Mouse (Mus musculus) limb, embryonic 14.5 days (tissue): Measurements from ENCODE around the gene Bhmt. TPM values are rescaled to one million over a fixed set of nuclear protein-coding genes. Genes with fewer than 3 reads are reported as not detected.

Experiments
- ATAC-seq: fragments of 200-750 bp; cut with Nextera tagmentation; 2 replicates; pipeline ENCODE4 v1.8.0; 2017; ENCODE audit warnings: low read depth, moderate number of reproducible peaks, moderate TSS enrichment; ENCODE audit not compliant: low FRiP score
- DNase-seq: peaks from one replicate; pipeline ENCODE4 v3.0.0-alpha.2; 2015; ENCODE audit warnings: low spot score
- H3K27ac ChIP-seq: fragments of 300-500 bp; sonication (generic); replicated peaks from 2 replicates; pipeline ENCODE4 v1.5.1; 2014; ENCODE audit warnings: low read depth, mild to moderate bottlenecking, low read length, moderate library complexity, mixed read lengths
- H3K27me3 ChIP-seq: fragments of 300-500 bp; sonication (generic); 2 replicates; pipeline ENCODE4 v1.6.1; 2014; ENCODE audit warnings: low read length, mixed read lengths; ENCODE audit not compliant: control insufficient read depth, insufficient read depth
- H3K36me3 ChIP-seq: fragments of 300-500 bp; sonication (generic); 2 replicates; pipeline ENCODE4 v1.6.1; 2014; ENCODE audit warnings: mild to moderate bottlenecking, low read length, moderate library complexity, mixed read lengths; ENCODE audit not compliant: control insufficient read depth, insufficient read depth
- H3K4me1 ChIP-seq: fragments of 300-500 bp; sonication (generic); 2 replicates; pipeline ENCODE4 v1.6.1; 2014; ENCODE audit warnings: antibody characterized with exemption, low read length, mixed read lengths; ENCODE audit not compliant: control insufficient read depth, insufficient read depth
- H3K4me2 ChIP-seq: fragments of 300-500 bp; sonication (generic); replicated peaks from 2 replicates; pipeline ENCODE4 v1.6.1; 2014; ENCODE audit warnings: low read depth, mild to moderate bottlenecking, low read length, moderate library complexity; ENCODE audit not compliant: severe bottlenecking
- H3K4me3 ChIP-seq: fragments of 300-500 bp; sonication (generic); replicated peaks from 2 replicates; pipeline ENCODE4 v1.5.1; 2014; ENCODE audit warnings: low read length
- H3K9ac ChIP-seq: fragments of 300-500 bp; sonication (generic); 2 replicates; pipeline ENCODE4 v1.6.1; 2014; ENCODE audit warnings: mild to moderate bottlenecking, low read depth, low read length, moderate library complexity; ENCODE audit not compliant: severe bottlenecking
- H3K9me3 ChIP-seq: fragments of 300-500 bp; sonication (generic); 2 replicates; pipeline ENCODE4 v1.6.1; 2016; ENCODE audit warnings: low read length; ENCODE audit not compliant: control insufficient read depth
- POLR2A ChIP-seq: fragments of 200-500 bp; IDR thresholded peaks from 2 replicates; pipeline ENCODE4 v1.8.0; 2012; ENCODE audit warnings: inconsistent platforms, mild to moderate bottlenecking, moderate library complexity, borderline replicate concordance; ENCODE audit not compliant: insufficient read depth, insufficient read length; ENCODE audit errors: extremely low read depth
- WGBS: fragments of 180-500 bp; shearing (Covaris S2); extraction: QIAGEN DNeasy Blood & Tissue Kit; methylation state at CpG from one replicate; pipeline ENCODE4 v1.1.7; 2014; 5-methylcytosine and 5-hydroxymethylcytosine counted together
- polyA plus RNA-seq, 2 experiments: library from polyadenylated mRNA; depleted of rRNA in 1 of 2; stranded (reverse) in 1 of 2; unstranded in 1 of 2; fragments of >200 nt; fragmentation: Nextera tagmentation in 1 of 2; extraction: Ambion mirVana in 1 of 2; gene quantifications; 2 replicates each; pipeline versions ENCODE4 v1.2.1 to v1.2.3; 2012 to 2014

The Bhmt gene
- polyA plus RNA-seq, 2 experiments, result 0.05 TPM; not detected in 1

DNA sequence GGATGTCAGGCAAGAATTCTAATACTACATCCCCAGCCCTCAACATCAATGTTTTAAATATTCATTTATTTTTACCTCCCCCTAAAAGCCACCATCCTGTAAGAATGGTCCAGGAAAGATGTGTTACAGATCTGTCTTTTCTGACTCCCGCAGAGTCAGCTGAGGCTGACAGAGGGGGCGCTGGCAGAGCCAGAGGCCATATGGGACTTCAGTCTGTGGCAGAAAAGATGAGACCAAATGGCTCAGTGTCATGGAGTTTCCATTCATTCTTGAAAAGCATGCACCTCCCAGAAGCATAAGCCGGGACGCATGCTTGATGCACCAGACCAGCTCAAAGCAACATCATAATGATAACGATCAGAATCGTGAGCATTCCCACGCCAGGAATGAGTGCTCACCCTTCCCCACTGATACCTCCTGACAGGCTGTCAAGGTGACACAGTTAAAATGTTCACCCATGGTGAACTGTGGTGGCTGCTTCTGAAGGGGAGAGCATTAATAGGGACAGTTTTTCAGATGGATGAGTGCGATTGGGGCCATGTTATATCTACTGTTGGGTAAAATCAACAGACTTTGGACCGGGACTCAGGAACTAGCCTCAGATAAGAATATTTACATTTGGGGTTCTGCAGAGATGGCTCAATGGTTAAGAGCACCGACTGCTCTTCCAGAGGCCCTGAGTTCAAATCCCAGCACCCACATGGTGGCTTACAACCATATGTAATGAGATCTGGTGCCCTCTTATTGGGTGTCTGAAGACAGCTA is 6.6 kb downstream of the Bhmt start:
- no peak for DNase-seq
- no peaks in the 10 kb centered on the region for H3K4me1 ChIP-seq
- no peaks in the 10 kb centered on the region for H3K9me3 ChIP-seq
- no peak for TF ChIP-seq POLR2A
- 80% methylated on average over 10 of the region's 10 CpGs for WGBS
- no peak overlapping the region for H3K9ac ChIP-seq
- ATAC-seq, result no peak
- H3K27ac ChIP-seq, result no peak overlapping the region
- no peaks in the 10 kb centered on the region for H3K27me3 ChIP-seq
- H3K36me3 ChIP-seq, result no peaks in the 10 kb centered on the region
- H3K4me2 ChIP-seq, result no peak overlapping the region
- H3K4me3 ChIP-seq, result no peak overlapping the region

DNA sequence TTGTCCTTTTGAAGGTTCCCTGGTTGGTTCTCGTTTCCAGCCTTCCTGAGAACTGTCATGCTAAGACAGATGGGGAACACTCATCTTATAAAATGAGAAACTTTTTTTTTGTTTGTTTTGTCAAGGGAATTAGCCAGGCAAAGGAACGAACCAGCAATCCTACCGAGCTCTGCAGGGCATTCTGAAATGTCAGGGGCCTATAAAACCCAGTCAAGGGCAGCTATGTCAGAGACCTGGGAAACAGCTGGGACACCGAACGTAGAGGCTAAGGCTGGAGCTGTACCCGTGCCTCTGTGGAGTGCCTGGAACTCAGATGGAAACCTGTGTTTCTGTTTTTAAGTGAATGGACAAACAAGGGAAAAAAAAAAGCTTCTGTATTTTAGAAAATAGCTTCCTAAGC is 8.9 kb downstream of the Bhmt start:
- 9% methylated on average over 6 of the region's 6 CpGs for WGBS
- Histone ChIP-seq H3K9ac (no peak overlapping the region), H3K9me3 (no peaks in the 10 kb centered on the region), H3K4me3 (no peak overlapping the region), H3K36me3 (no peaks in the 10 kb centered on the region), H3K4me2 (no peak overlapping the region), H3K4me1 (no peaks in the 10 kb centered on the region), H3K27ac (no peak overlapping the region), H3K27me3 (no peaks in the 10 kb centered on the region)
- no peak for TF ChIP-seq POLR2A
- DNase-seq (no peak), ATAC-seq (no peak)

DNA sequence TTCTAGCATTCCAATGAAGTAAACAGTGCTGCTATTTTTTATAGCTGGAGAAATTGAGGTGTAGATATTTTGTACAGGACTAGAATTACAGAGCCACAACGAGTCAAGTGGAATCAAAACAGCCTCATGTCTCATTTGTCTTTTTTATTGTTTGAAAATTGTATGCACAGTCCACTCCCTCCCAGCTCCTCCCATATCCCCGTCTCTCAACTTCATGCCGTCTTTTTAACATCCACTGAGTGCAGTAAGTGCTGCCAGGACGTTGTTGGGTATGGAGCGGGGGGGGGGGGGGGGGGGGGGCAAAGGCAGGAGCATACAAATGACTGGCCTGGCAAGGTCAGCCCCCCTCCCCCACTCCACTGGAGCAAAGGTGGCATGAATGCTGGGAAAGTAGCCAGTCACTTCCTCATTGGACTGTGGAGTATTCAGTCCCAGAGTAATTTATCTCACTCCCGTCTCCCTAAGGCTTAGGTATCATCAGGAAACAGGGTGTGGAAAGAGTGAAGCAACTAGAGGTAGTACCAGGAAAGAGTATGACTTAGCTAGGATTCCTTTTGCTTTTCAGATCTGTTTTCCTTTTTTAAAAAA is 23.3 kb downstream of the Bhmt start:
- TF ChIP-seq POLR2A, result no peak
- Histone ChIP-seq H3K9ac (no peak overlapping the region), H3K36me3 (no peaks in the 10 kb centered on the region), H3K4me1 (no peaks in the 10 kb centered on the region), H3K9me3 (no peaks in the 10 kb centered on the region), H3K4me2 (no peak overlapping the region), H3K4me3 (no peak overlapping the region), H3K27me3 (no peaks in the 10 kb centered on the region), H3K27ac (no peak overlapping the region)
- DNase-seq, result no peak
- 55% methylated on average over 6 of the region's 6 CpGs for WGBS
- ATAC-seq, result no peak

DNA sequence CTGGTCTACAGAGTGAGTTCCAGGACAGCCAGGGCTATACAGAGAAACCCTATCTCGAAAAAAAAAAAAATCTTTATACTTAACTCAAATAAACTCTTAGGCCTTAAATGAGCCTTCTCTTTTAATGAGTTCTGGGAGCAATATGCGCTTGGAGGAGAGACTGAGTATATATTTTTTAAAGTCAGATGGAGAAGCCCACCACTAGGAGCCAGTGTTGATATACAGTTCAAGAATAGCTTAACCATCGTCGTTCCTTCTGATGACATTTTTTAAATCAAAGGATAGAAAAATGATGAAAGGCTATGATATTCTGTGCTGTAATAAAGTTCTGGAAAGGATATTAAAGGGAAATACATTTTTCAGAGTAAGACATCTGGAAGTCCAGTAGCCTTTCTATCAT is 24.0 kb downstream of the Bhmt start:
- Histone ChIP-seq H3K36me3 (no peaks in the 10 kb centered on the region), H3K9me3 (no peaks in the 10 kb centered on the region), H3K9ac (no peak overlapping the region), H3K27me3 (no peaks in the 10 kb centered on the region), H3K4me3 (no peak overlapping the region), H3K27ac (no peak overlapping the region), H3K4me1 (no peaks in the 10 kb centered on the region), H3K4me2 (no peak overlapping the region)
- TF ChIP-seq POLR2A, result no peak
- ATAC-seq (no peak), DNase-seq (peak; percentile 34)
- WGBS, result 67% methylated on average over 4 of the region's 4 CpGs

DNA sequence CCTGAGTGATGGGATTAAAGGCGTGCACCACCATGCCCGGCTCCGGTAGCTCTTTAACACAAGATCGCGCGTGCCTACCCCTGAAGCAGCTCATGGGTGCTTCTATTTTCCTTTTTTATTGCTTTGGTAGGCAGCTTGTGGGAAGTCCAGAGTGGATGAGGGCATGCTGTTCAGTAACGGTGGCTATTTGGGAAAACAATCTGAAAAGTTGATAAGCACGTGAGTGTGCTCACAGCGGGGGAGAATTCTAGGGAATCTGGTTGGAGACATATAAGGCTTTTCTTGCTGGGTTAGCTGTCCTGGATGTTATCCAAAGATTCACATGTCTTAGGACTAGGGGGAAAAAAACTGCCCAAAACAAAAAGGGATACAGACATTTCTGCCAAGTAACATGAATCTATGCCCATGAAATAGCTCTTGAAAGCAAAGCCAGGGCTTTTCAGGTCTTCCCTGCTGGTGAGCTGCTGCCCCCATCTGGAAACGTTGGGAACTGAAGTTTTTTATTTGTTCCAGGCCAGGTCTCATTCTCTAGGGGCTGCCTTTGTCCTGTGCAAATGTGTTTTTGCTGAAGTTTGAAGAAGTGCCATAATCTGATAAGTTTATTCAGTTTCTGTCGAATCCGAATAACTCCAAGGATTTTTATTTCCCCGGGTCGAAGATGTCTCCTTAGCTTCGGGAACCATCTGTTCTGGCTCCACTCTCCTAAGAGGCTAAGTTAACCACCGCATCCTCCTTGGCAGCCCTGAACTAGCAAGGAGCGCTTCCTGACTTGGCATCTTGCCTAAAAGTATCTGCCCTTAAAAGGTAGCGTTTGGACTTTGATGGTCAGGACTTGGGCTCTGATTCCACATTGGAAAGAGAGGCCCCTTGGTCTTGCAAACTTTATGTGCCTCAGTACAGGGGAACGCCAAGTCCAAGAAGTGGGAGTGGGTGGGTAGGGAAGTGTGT is 24.8 kb downstream of the Bhmt start:
- Histone ChIP-seq H3K27ac (no peak overlapping the region), H3K4me3 (no peak overlapping the region), H3K9ac (no peak overlapping the region), H3K4me1 (no peaks in the 10 kb centered on the region), H3K4me2 (no peak overlapping the region), H3K9me3 (no peaks in the 10 kb centered on the region), H3K36me3 (no peaks in the 10 kb centered on the region), H3K27me3 (no peaks in the 10 kb centered on the region)
- WGBS, result 49% methylated on average over 19 of the region's 19 CpGs
- ATAC-seq, result peak; percentile 69
- DNase-seq, result peak; percentile 84
- TF ChIP-seq POLR2A, result no peak
